Mouse (Mus musculus) testis, postnatal 14 days (tissue): ENCODE data around the gene Dad1.
"Not testable (repeated sequence)": the region's sequence is repeated elsewhere in the genome, so short reads cannot be mapped to it uniquely, and the experiment has no call there.

Experiments
- DNase-seq: peaks from one replicate; pipeline ENCODE4 v3.0.0; 2021; ENCODE audit warnings: low spot score

The Dad1 gene

GRCm38 (mm10) chr14:54246232-54246631 lies 7.7 kb downstream of the Dad1 start:
- DNase-seq: no peak

GRCm38 (mm10) chr14:54244183-54244582 lies 9.7 kb downstream of the Dad1 start:
- no peak for DNase-seq

GRCm38 (mm10) chr14:54240542-54240941 lies 13.4 kb downstream of the Dad1 start:
- no peak for DNase-seq

GRCm38 (mm10) chr14:54239002-54239736 lies 14.7 kb downstream of the Dad1 start:
- peak; percentile 70 for DNase-seq

GRCm38 (mm10) chr14:54236881-54237280 lies 17.0 kb downstream of the Dad1 start:
- DNase-seq: no peak

- DNase-seq: no peak
Measured at GRCm38 (mm10) chr14:54235825-54236540, 17.9 kb downstream of the Dad1 start.

- DNase-seq: no peak
Measured at GRCm38 (mm10) chr14:54234231-54235040, 19.5 kb downstream of the Dad1 start.

- DNase-seq: no peak
Measured at GRCm38 (mm10) chr14:54233559-54234143, 20.3 kb downstream of the Dad1 start.

GRCm38 (mm10) chr14:54232811-54233558 lies 20.9 kb downstream of the Dad1 start:
- DNase-seq: peak; percentile 48

- DNase-seq: no peak
Measured at GRCm38 (mm10) chr14:54232143-54232542, 21.8 kb downstream of the Dad1 start.

GRCm38 (mm10) chr14:54231176-54231956 lies 22.5 kb downstream of the Dad1 start:
- DNase-seq: no peak

GRCm38 (mm10) chr14:54230638-54231150 lies 23.2 kb downstream of the Dad1 start:
- no peak for DNase-seq

- not testable (repeated sequence) for DNase-seq
Measured at GRCm38 (mm10) chr14:54229849-54230248, 24.1 kb downstream of the Dad1 start.

- no peak for DNase-seq
Measured at GRCm38 (mm10) chr14:54228933-54229713, 24.8 kb downstream of the Dad1 start.

- no peak for DNase-seq
Measured at GRCm38 (mm10) chr14:54228501-54228900, 25.4 kb downstream of the Dad1 start.

GRCm38 (mm10) chr14:54227911-54228451 lies 25.9 kb downstream of the Dad1 start:
- peak; percentile 53 for DNase-seq

GRCm38 (mm10) chr14:54226911-54227811 lies 26.7 kb downstream of the Dad1 start:
- peak; percentile 70 for DNase-seq

GRCm38 (mm10) chr14:54225725-54226124 lies 28.2 kb downstream of the Dad1 start:
- no peak for DNase-seq
